Mouse (Mus musculus) neural tube, embryonic 12.5 days (tissue): Measurements from ENCODE around the gene H2-T24. TPM values are rescaled to one million over a fixed set of nuclear protein-coding genes. Genes with fewer than 3 reads are reported as not detected.

Experiments
- ATAC-seq: fragments of 200-750 bp; cut with Nextera tagmentation; 2 replicates; pipeline ENCODE4 v1.8.0; 2017; ENCODE audit warnings: low read depth, mild to moderate bottlenecking, moderate TSS enrichment, moderate library complexity; ENCODE audit not compliant: low FRiP score
- H3K27ac ChIP-seq: fragments of 300-500 bp; sonication (generic); 2 replicates; pipeline ENCODE4 v1.5.1; 2016
- H3K27me3 ChIP-seq: fragments of 300-500 bp; sonication (generic); replicated peaks from 2 replicates; pipeline ENCODE4 v1.6.1; 2016; ENCODE audit warnings: mild to moderate bottlenecking
- H3K36me3 ChIP-seq: fragments of 300-500 bp; sonication (generic); 2 replicates; pipeline ENCODE4 v1.6.1; 2016; ENCODE audit warnings: mild to moderate bottlenecking
- H3K4me1 ChIP-seq: fragments of 300-500 bp; sonication (generic); 2 replicates; pipeline ENCODE4 v1.6.1; 2016
- H3K4me2 ChIP-seq: fragments of 300-500 bp; sonication (generic); replicated peaks from 2 replicates; pipeline ENCODE4 v1.6.1; 2016; ENCODE audit warnings: mild to moderate bottlenecking
- H3K4me3 ChIP-seq: fragments of 300-500 bp; sonication (generic); 2 replicates; pipeline ENCODE4 v1.5.1; 2016
- H3K9ac ChIP-seq: fragments of 300-500 bp; sonication (generic); 2 replicates; pipeline ENCODE4 v1.6.1; 2016; ENCODE audit warnings: mild to moderate bottlenecking
- H3K9me3 ChIP-seq: fragments of 300-500 bp; sonication (generic); 2 replicates; pipeline ENCODE4 v1.6.1; 2016; ENCODE audit warnings: mild to moderate bottlenecking
- WGBS: fragments of 180-500 bp; shearing (Covaris S2); methylation state at CpG from one replicate; pipeline ENCODE4 v1.1.7; 2016; 5-methylcytosine and 5-hydroxymethylcytosine counted together
- microRNA counts: library from miRNA; unstranded; fragments of <30 nt; microRNA quantifications from one replicate; lab custom pipeline; 2017
- microRNA-seq: library from miRNA; unstranded; fragments of <30 nt; microRNA quantifications from one replicate; pipeline ENCODE4, GENCODE M21; 2017
- polyA plus RNA-seq: library from polyadenylated mRNA; unstranded; fragments of >200 nt; fragmentation: Nextera tagmentation; extraction: Ambion mirVana; gene quantifications from 2 replicates; pipeline ENCODE4 v1.2.1, GENCODE M21; 2016

The H2-T24 gene
- polyA plus RNA-seq, 1 experiment from 2014 or later = 4.5 TPM

- H3K4me2 ChIP-seq = no peak overlapping the region
- H3K36me3 ChIP-seq = peaks cover 46% of the 10 kb centered on the region
- no peak overlapping the region for H3K27ac ChIP-seq
- no peak overlapping the region for H3K4me3 ChIP-seq
- no peaks in the 10 kb centered on the region for H3K9me3 ChIP-seq
- no peak for ATAC-seq
- no peak overlapping the region for H3K9ac ChIP-seq
- no peaks in the 10 kb centered on the region for H3K27me3 ChIP-seq
- 93% methylated on average over 2 of the region's 2 CpGs for WGBS
- H3K4me1 ChIP-seq = peaks cover 21% of the 10 kb centered on the region
Observed at GRCm38 (mm10) chr17:35967621-35968020, 52.7 kb downstream of the H2-T24 start.

DNA sequence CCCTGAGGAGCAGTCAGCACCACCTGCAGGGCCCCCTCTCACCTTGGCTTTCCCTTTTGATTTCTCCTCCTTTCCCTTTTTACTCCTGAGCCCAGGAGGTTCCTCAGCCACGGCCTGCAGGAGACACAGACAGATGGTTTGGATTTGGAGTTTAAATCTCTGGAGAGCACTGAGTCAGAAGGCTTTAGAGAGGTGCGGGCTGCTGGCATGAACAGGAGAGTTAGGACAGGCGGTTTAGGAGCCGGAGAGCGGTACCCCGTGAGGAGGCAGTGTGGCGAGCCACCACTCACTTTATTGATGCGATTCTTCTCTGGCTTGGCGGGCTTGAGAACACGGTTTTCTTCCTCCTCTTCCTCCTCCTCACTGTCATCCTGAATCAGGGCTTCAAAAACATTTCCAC is 57.1 kb downstream of the H2-T24 start:
- Histone ChIP-seq H3K4me2 (no peak overlapping the region), H3K27ac (no peak overlapping the region), H3K9ac (no peak overlapping the region), H3K36me3 (peaks cover 83% of the 10 kb centered on the region), H3K9me3 (no peaks in the 10 kb centered on the region), H3K4me1 (peaks cover 6% of the 10 kb centered on the region; the same call in 1 of the 2 replicates), H3K4me3 (no peak overlapping the region), H3K27me3 (no peaks in the 10 kb centered on the region)
- no peak for ATAC-seq
- 92% methylated on average over 10 of the region's 10 CpGs for WGBS

GRCm38 (mm10) chr17:35958533-35959223 is 61.7 kb downstream of the H2-T24 start:
- Histone ChIP-seq H3K27ac (no peak overlapping the region), H3K9ac (no peak overlapping the region)

More at GRCm38 (mm10) chr17:35958533-35959223, 61.7 kb downstream of the H2-T24 start:
- Histone ChIP-seq H3K4me1 (no peaks in the 10 kb centered on the region), H3K4me3 (no peak overlapping the region), H3K9me3 (no peaks in the 10 kb centered on the region), H3K4me2 (no peak overlapping the region), H3K27me3 (no peaks in the 10 kb centered on the region), H3K36me3 (peaks cover 82% of the 10 kb centered on the region)
- WGBS = 97% methylated on average over 15 of the region's 15 CpGs
- no peak for ATAC-seq

MicroRNA genes within 50 kb of the gene (microRNA counts, 519-probe panel; counts per million panel counts)
- 342 counts per million, percentile 67 among the panel's probes with 10 or more counts for microRNA mmu-miR-877 (lab: Ali Mortazavi, UCI)

Small RNA genes lying within 50 kb of the gene (microRNA-seq; reads per million reads assigned to microRNA genes)
- gene Mir877 = 118 reads per million, percentile 55 among the genes with 10 or more reads in this experiment

Other genes with a start within 250 kb of the H2-T24 start
- 5.2 and 7.9 TPM in 2 replicates for gene Ier3, start 198.9 kb downstream of the H2-T24 start, polyA plus RNA-seq
- 60.5 and 60.6 TPM in 2 replicates for gene Flot1, start 197.3 kb downstream of the H2-T24 start, polyA plus RNA-seq
- gene Tubb5, start 182.3 kb downstream of the H2-T24 start, polyA plus RNA-seq = 1,533 and 1,543 TPM in 2 replicates
- 13.6 and 14.7 TPM in 2 replicates for gene Mdc1, start 179.0 kb downstream of the H2-T24 start, polyA plus RNA-seq
- gene Nrm, start 159.2 kb downstream of the H2-T24 start, polyA plus RNA-seq = 40.5 and 41.3 TPM in 2 replicates
- gene Ppp1r18, start 155.0 kb downstream of the H2-T24 start, polyA plus RNA-seq = 34.6 and 35.1 TPM in 2 replicates
- 43.3 and 45.9 TPM in 2 replicates for gene Dhx16, start 140.7 kb downstream of the H2-T24 start, polyA plus RNA-seq
- 26.8 and 30.3 TPM in 2 replicates for gene 2310061I04Rik, start 123.1 kb downstream of the H2-T24 start, polyA plus RNA-seq
- gene Atat1, start 110.5 kb downstream of the H2-T24 start, polyA plus RNA-seq = 299 and 304 TPM in 2 replicates
- gene Mrps18b, start 104.2 kb downstream of the H2-T24 start, polyA plus RNA-seq = 55.3 and 56.1 TPM in 2 replicates
- 60.2 and 61.6 TPM in 2 replicates for gene Ppp1r10, start 104.1 kb downstream of the H2-T24 start, polyA plus RNA-seq
- gene Abcf1, start 50.8 kb downstream of the H2-T24 start, polyA plus RNA-seq = 105 and 112 TPM in 2 replicates
- gene Gnl1, start 40.7 kb downstream of the H2-T24 start, polyA plus RNA-seq = 53.3 and 53.5 TPM in 2 replicates
- gene Prr3, start 40.3 kb downstream of the H2-T24 start, polyA plus RNA-seq = 50.9 and 56.1 TPM in 2 replicates
- 3.6 and 4.0 TPM in 2 replicates for gene H2-T23, start 12.3 kb upstream of the H2-T24 start, polyA plus RNA-seq
- 7.4 and 7.7 TPM in 2 replicates for gene H2-T22, start 22.2 kb upstream of the H2-T24 start, polyA plus RNA-seq
- not detected in 2 replicates for gene Gm6034, start 22.4 kb upstream of the H2-T24 start, polyA plus RNA-seq
- not detected in 2 replicates for gene Gm11127, start 37.8 kb upstream of the H2-T24 start, polyA plus RNA-seq
- gene Gm19684, start 101.1 kb upstream of the H2-T24 start, polyA plus RNA-seq = not detected in 2 replicates
- not detected in 2 replicates for gene Gm7030, start 108.9 kb upstream of the H2-T24 start, polyA plus RNA-seq
- gene Gm8909, start 148.0 kb upstream of the H2-T24 start, polyA plus RNA-seq = 0.25 TPM in 1 of 2 replicates, not detected in the other
- not detected in 2 replicates for gene H2-T3, start 169.7 kb upstream of the H2-T24 start, polyA plus RNA-seq
- 84.2 and 94.0 TPM in 2 replicates for gene Rpp21, start 237.5 kb upstream of the H2-T24 start, polyA plus RNA-seq